ENCODE assay signal across 22 mouse cellular contexts in the genomic region with DNA sequence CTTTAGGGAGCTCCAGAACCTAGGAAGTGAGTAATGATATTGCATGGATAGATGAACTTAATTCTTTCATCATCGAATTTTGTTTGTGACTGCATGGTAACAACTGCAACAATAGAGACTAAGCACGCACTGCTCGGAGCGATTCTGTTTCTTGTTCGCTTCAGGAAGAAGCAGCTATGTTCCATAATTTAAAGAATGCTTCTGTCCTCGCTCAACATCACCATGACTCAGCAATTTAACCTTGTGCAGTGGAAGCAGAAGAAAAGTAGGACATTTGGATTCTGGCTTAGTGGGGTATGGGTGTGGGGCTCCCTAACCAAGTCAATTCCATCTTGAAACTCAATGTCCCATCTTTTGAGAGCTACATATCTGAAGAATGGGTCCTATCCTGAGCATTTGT.
DNase-seq lines count a peak whose midpoint lies in the region; ATAC-seq and TF ChIP-seq lines count a peak whose summit lies in the region.
"Had no signal": no experiment of that assay in that cellular context is flagged by ENCODE, and none has a peak within 500 bp of the region (broad histone marks: within the 10 kb centered on the region; RNA-seq: fewer than 3 reads in every experiment).

No protein-coding gene starts in this region.

- ATAC-seq in kidney, embryonic 16.5 days (ENCODE audit: low FRiP score, low TSS enrichment): no peak
- no peak for ATAC-seq in intestine, embryonic 16.5 days
- ATAC-seq in stomach, postnatal 0 days (ENCODE audit: low FRiP score, low TSS enrichment): 0 out of 2 replicates have a peak, but pooled peaks have one; percentile 28
- ATAC-seq in megakaryocyte progenitor cell, adult 5-6 weeks (replicated peaks; ENCODE audit: poor library complexity): no peak
- ATAC-seq: forebrain, embryonic 14.5 days; liver, postnatal 0 days had no signal

- no peak for DNase-seq in kidney, adult 2 months
- peak; percentile 5 for DNase-seq in NIH3T3 (ENCODE audit: low read depth)
- no peak for DNase-seq in stomach, postnatal 0 days (ENCODE audit: low spot score)
- DNase-seq in right cerebral cortex, postnatal 10 days (ENCODE audit: low spot score in 2 of 2): no peak
- no peak for DNase-seq in right cerebral cortex, postnatal 4 days
- DNase-seq: B cell, adult 2 months; cerebellum, adult 9-10 months; heart, postnatal 10 days; liver, postnatal 0 days; retina, postnatal 1 day; thymus, adult 2 months had no signal

- WGBS in kidney, embryonic 16.5 days: 91% methylated on average over 6 of the region's 6 CpGs
- WGBS in kidney, adult 2 months: 89% methylated on average over 6 of the region's 6 CpGs
- 80% methylated on average over 6 of the region's 6 CpGs for WGBS in intestine, embryonic 16.5 days
- WGBS in stomach, postnatal 0 days: 85% methylated on average over 6 of the region's 6 CpGs

- 0 out of 2 replicates have a peak overlapping the region, but pooled peaks have one; percentile 8 for H3K27ac ChIP-seq in kidney, embryonic 16.5 days (ENCODE audit: low read length)
- H3K27ac ChIP-seq in kidney, adult 2 months (ENCODE audit: insufficient read depth, low read depth, low read length): no peak overlapping the region
- peak overlapping the region; percentile 78 for H3K27ac ChIP-seq in intestine, embryonic 16.5 days (ENCODE audit: low read length)
- peak overlapping the region; percentile 85 for H3K27ac ChIP-seq in stomach, postnatal 0 days (replicated peaks)
- H3K27ac ChIP-seq: embryonic facial prominence, embryonic 12.5 days; hindbrain, embryonic 12.5 days; kidney, embryonic 15.5 days; layer of hippocampus, adult 2 months; limb, embryonic 10.5 days; midbrain, embryonic 10.5 days had no signal

- no peaks in the 10 kb centered on the region for H3K36me3 ChIP-seq in kidney, embryonic 16.5 days (ENCODE audit: insufficient read depth, low read length)
- H3K36me3 ChIP-seq in kidney, adult 2 months (ENCODE audit: control insufficient read depth, insufficient read depth, low read length): no peaks in the 10 kb centered on the region
- H3K36me3 ChIP-seq in intestine, embryonic 16.5 days (ENCODE audit: control insufficient read depth, insufficient read depth, low read length): no peaks in the 10 kb centered on the region
- no peaks in the 10 kb centered on the region for H3K36me3 ChIP-seq in stomach, postnatal 0 days (ENCODE audit: control insufficient read depth, insufficient read depth, low read length)
- H3K36me3 ChIP-seq: embryonic facial prominence, embryonic 12.5 days; hindbrain, embryonic 12.5 days; kidney, embryonic 15.5 days; limb, embryonic 10.5 days; midbrain, embryonic 10.5 days had no signal

- H3K9ac ChIP-seq in kidney, embryonic 16.5 days (replicated peaks; ENCODE audit: low read length): no peak overlapping the region
- H3K9ac ChIP-seq in intestine, embryonic 16.5 days (ENCODE audit: low read depth, low read length): no peak overlapping the region
- H3K9ac ChIP-seq in stomach, postnatal 0 days (ENCODE audit: low read length): no peak overlapping the region
- H3K9ac ChIP-seq: embryonic facial prominence, embryonic 12.5 days; hindbrain, embryonic 12.5 days; kidney, embryonic 15.5 days; liver, postnatal 0 days had no signal

- TF ChIP-seq POLR2A in kidney, adult 2 months (IDR thresholded peaks at IDR 0.05; ENCODE audit: low read depth, low read length): no peak

- no peak overlapping the region for H3K4me2 ChIP-seq in kidney, embryonic 16.5 days (replicated peaks; ENCODE audit: low read depth, low read length)
- H3K4me2 ChIP-seq in intestine, embryonic 16.5 days (ENCODE audit: low read depth, low read length): no peak overlapping the region
- no peak overlapping the region for H3K4me2 ChIP-seq in stomach, postnatal 0 days (replicated peaks; ENCODE audit: low read depth)
- H3K4me2 ChIP-seq: embryonic facial prominence, embryonic 12.5 days; heart, embryonic 11.5 days; hindbrain, embryonic 12.5 days; kidney, embryonic 15.5 days had no signal

- H3K27me3 ChIP-seq in kidney, embryonic 16.5 days (ENCODE audit: insufficient read depth, low read length): no peaks in the 10 kb centered on the region
- no peaks in the 10 kb centered on the region for H3K27me3 ChIP-seq in kidney, adult 2 months (replicated peaks; ENCODE audit: control insufficient read depth, insufficient read depth, low read length)
- no peaks in the 10 kb centered on the region for H3K27me3 ChIP-seq in intestine, embryonic 16.5 days (replicated peaks; ENCODE audit: control insufficient read depth, insufficient read depth, low read length)
- no peaks in the 10 kb centered on the region for H3K27me3 ChIP-seq in stomach, postnatal 0 days (ENCODE audit: control insufficient read depth, insufficient read depth, low read length)
- H3K27me3 ChIP-seq: embryonic facial prominence, embryonic 12.5 days; hindbrain, embryonic 12.5 days; kidney, embryonic 15.5 days had no signal

- TF ChIP-seq CTCF in kidney, adult 2 months (conservative IDR thresholded peaks at IDR 0.05; ENCODE audit: insufficient read depth, insufficient read length, low read depth, low read length): no peak
- no peak for TF ChIP-seq CTCF in stomach, postnatal 0 days (IDR thresholded peaks at IDR 0.05; ENCODE audit: low read depth)

- no peak for TF ChIP-seq EP300 in stomach, postnatal 0 days (optimal IDR thresholded peaks at IDR 0.05)

- no peaks in the 10 kb centered on the region for H3K9me3 ChIP-seq in kidney, embryonic 16.5 days (ENCODE audit: low read length)
- no peaks in the 10 kb centered on the region for H3K9me3 ChIP-seq in intestine, embryonic 16.5 days (ENCODE audit: control insufficient read depth, low read length)
- no peaks in the 10 kb centered on the region for H3K9me3 ChIP-seq in stomach, postnatal 0 days (ENCODE audit: control insufficient read depth, low read length)
- H3K9me3 ChIP-seq: embryonic facial prominence, embryonic 12.5 days; hindbrain, embryonic 12.5 days; kidney, embryonic 15.5 days; limb, embryonic 10.5 days; midbrain, embryonic 10.5 days had no signal

- no peak overlapping the region for H3K4me3 ChIP-seq in kidney, embryonic 16.5 days (ENCODE audit: low read length)
- H3K4me3 ChIP-seq in kidney, adult 2 months (ENCODE audit: insufficient read depth, low read depth, low read length): no peak overlapping the region
- H3K4me3 ChIP-seq in intestine, embryonic 16.5 days (ENCODE audit: low read length): no peak overlapping the region
- no peak overlapping the region for H3K4me3 ChIP-seq in stomach, postnatal 0 days (ENCODE audit: low read depth, low read length)
- H3K4me3 ChIP-seq: embryonic facial prominence, embryonic 12.5 days; hindbrain, embryonic 12.5 days; kidney, embryonic 15.5 days; layer of hippocampus, adult 2 months; limb, embryonic 10.5 days; midbrain, embryonic 10.5 days had no signal

- peaks cover 7% of the 10 kb centered on the region; the same call in 1 of the 2 replicates for H3K4me1 ChIP-seq in kidney, embryonic 16.5 days (ENCODE audit: insufficient read depth, low read length)
- H3K4me1 ChIP-seq in kidney, adult 2 months (ENCODE audit: control insufficient read depth, insufficient read depth, low read length): no peaks in the 10 kb centered on the region
- no peaks in the 10 kb centered on the region for H3K4me1 ChIP-seq in intestine, embryonic 16.5 days (ENCODE audit: control insufficient read depth, insufficient read depth, low read length)
- H3K4me1 ChIP-seq in stomach, postnatal 0 days (replicated peaks; ENCODE audit: control insufficient read depth, insufficient read depth): 0 out of 2 replicates have a peak, but pooled peaks cover 2% of the 10 kb centered on the region
- H3K4me1 ChIP-seq: embryonic facial prominence, embryonic 12.5 days; hindbrain, embryonic 12.5 days; midbrain, embryonic 10.5 days had no signal
